Mouse (Mus musculus) layer of hippocampus, adult 11-12 months (tissue): Measurements from ENCODE around the gene Erc1.

Source experiments
- DNase-seq: peaks from one replicate; pipeline ENCODE4 v3.0.0; 2022; ENCODE audit warnings: low spot score

Gene Erc1

GRCm38 (mm10) chr6:119585652-119586375 is 262.2 kb downstream of the Erc1 start:
- DNase-seq, result peak; percentile 71

- no peak for DNase-seq
These were observed 263.9 kb downstream of the Erc1 start for GRCm38 (mm10) chr6:119584061-119584460.

GRCm38 (mm10) chr6:119583165-119583564 is 264.8 kb downstream of the Erc1 start:
- no peak for DNase-seq

GRCm38 (mm10) chr6:119576706-119577105 is 271.3 kb downstream of the Erc1 start:
- no peak for DNase-seq

- DNase-seq, result no peak
These were observed 272.6 kb downstream of the Erc1 start for GRCm38 (mm10) chr6:119575331-119575730.

- no peak for DNase-seq
These were observed 275.7 kb downstream of the Erc1 start for GRCm38 (mm10) chr6:119572296-119572695.

- no peak for DNase-seq
These were observed 277.2 kb downstream of the Erc1 start for GRCm38 (mm10) chr6:119570797-119571196.

GRCm38 (mm10) chr6:119568339-119568738 is 279.6 kb downstream of the Erc1 start:
- DNase-seq, result no peak

GRCm38 (mm10) chr6:119565451-119566379 is 282.3 kb downstream of the Erc1 start:
- no peak for DNase-seq

- DNase-seq, result no peak
These were observed 285.4 kb downstream of the Erc1 start for GRCm38 (mm10) chr6:119562558-119562957.

GRCm38 (mm10) chr6:119558855-119559254 is 289.1 kb downstream of the Erc1 start:
- DNase-seq, result no peak

- DNase-seq, result no peak
These were observed 293.5 kb downstream of the Erc1 start for GRCm38 (mm10) chr6:119554439-119554838.

- no peak for DNase-seq
These were observed 303.5 kb downstream of the Erc1 start for GRCm38 (mm10) chr6:119544518-119544864.

- DNase-seq, result no peak
These were observed 304.0 kb downstream of the Erc1 start, which contains the start of gene Wnt5b for GRCm38 (mm10) chr6:119543803-119544517. Gene Wnt5b (minus strand): TSS chr6:119544347.

GRCm38 (mm10) chr6:119543456-119543802 is 304.5 kb downstream of the Erc1 start:
- no peak for DNase-seq

- no peak for DNase-seq
These were observed 312.1 kb downstream of the Erc1 start for GRCm38 (mm10) chr6:119535867-119536266.

- no peak for DNase-seq
These were observed 314.7 kb downstream of the Erc1 start for GRCm38 (mm10) chr6:119533170-119533709.

GRCm38 (mm10) chr6:119529659-119530058 is 318.3 kb downstream of the Erc1 start:
- no peak for DNase-seq

- DNase-seq, result no peak
These were observed 321.5 kb downstream of the Erc1 start for GRCm38 (mm10) chr6:119526498-119526897.

- DNase-seq, result peak; percentile 14
These were observed 326.0 kb downstream of the Erc1 start for GRCm38 (mm10) chr6:119521931-119522391.

GRCm38 (mm10) chr6:119521482-119521900 is 326.5 kb downstream of the Erc1 start:
- DNase-seq, result peak; percentile 53
